Mouse (Mus musculus): Measurements from ENCODE around the gene Gtf2e1. TPM values are rescaled to one million over a fixed set of nuclear protein-coding genes. Genes with fewer than 3 reads are reported as not detected.

Gtf2e1 gene
- total RNA-seq (2023) = 10 to 100 TPM; 13.4 to 13.6 TPM

GRCm38 (mm10) chr16:37539611-37540580 lies at the start of gene Gtf2e1, which contains the start of gene Rabl3:
Gene Gtf2e1, minus strand, starts transcription at chr16:37539789.
Gene Rabl3, plus strand, starts transcription at chr16:37539885.

GRCm38 (mm10) chr16:37579994-37580393 lies 40.4 kb upstream of the Gtf2e1 start, which contains the start of gene Hgd:
Gene Hgd, plus strand, starts transcription at chr16:37580153.

Other genes starting within 250 kb of the Gtf2e1 start
- not detected for gene Stxbp5l, start 154.8 kb downstream of the Gtf2e1 start, total RNA-seq (2023)
- gene Rabl3, start 96 bp upstream of the Gtf2e1 start, total RNA-seq (2023) = 10 to 100 TPM in 1 of 2 experiments, 1 to 10 TPM in 1; 9.2 to 12.5 TPM
- not detected for gene Hgd, start 40.4 kb upstream of the Gtf2e1 start, total RNA-seq (2023)
- 10 to 100 TPM; 47.5 to 52.5 TPM for gene Ndufb4, start 114.7 kb upstream of the Gtf2e1 start, total RNA-seq (2023)
- gene Fstl1, start 237.1 kb upstream of the Gtf2e1 start, total RNA-seq (2023) = under 1 TPM in 1 of 2 experiments, not detected in 1; 0.83 TPM